Mouse (Mus musculus) lung, postnatal 36 days (tissue): Measurements from ENCODE around the gene Nsa2.
"Not testable (repeated sequence)": the region's sequence is repeated elsewhere in the genome, so short reads cannot be mapped to it uniquely, and the experiment has no call there.

Experiments used
- DNase-seq: peaks from one replicate; pipeline ENCODE4 v3.0.0; 2022; ENCODE audit warnings: mixed read lengths

Nsa2 gene

DNA sequence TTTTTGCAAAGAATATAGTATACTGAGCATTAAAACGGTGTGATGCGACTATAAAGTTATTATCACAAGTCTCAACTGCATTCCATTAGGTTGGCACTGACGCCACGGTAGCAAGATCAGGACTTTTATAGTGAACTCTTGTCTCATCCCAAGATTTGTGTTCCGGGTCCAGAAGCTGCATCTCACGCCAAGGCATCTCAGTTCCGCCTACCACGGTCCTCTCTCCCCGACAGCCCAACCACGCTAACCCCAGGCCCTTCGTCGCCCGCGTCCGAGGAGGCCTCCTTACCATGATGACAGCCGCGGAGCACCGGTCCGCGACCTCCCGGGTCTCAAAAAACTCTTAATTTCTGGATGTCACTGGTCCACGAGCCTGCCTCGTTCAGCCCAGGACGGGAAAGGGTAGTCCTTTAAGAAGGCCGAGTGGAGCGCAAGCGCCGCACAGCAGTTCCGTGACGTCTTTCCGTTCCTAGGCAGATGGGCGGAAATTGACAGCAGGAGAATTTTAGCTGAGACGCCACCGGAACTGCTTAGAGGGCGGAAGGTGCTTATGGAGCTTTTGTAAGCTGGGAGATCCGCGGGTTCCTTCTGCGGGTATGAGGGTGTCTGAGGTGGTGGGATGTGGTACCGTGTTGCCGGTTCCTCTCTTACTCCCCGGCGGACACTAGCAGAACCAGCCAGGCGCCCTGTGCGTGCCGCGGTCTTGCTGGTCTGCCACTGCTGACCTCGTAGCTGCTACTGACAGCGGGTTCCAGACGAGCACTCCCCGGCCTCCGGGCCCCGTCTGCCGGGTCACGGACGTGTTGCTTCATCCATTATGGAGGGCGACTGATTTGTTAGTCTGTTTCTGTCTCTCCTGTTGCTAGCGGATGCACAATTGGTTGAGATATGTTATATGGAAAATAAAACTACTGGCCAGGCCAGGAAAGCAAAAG is at the start of gene Nsa2, which contains the start of gene Gfm2:
Gene Nsa2 (minus strand): TSS at position 472 of the 935 bp plus-strand sequence.
Gene Gfm2 (plus strand): TSS at position 472 of the 935 bp plus-strand sequence.
- peak; percentile 94 for DNase-seq

DNA sequence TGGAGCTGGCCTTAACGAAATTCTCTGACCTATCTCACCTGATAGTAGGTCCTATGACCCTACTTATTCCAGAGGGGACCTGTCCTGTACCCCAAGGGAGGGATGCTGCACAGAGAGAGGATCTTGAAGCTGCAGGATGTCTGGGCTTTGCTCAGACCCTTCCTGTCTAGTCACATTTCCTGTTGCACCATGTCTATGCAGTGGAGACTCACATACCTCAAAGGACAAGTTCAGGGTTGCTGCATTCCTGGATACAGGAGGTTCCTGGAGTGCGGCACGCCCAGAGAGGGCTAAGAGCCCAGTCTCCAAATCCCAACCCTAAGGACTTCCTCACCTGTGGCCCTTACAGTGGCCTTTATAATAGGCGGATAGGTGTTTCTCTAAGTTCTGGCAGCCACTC is 48.6 kb upstream of the Nsa2 start:
- no peak for DNase-seq

DNA sequence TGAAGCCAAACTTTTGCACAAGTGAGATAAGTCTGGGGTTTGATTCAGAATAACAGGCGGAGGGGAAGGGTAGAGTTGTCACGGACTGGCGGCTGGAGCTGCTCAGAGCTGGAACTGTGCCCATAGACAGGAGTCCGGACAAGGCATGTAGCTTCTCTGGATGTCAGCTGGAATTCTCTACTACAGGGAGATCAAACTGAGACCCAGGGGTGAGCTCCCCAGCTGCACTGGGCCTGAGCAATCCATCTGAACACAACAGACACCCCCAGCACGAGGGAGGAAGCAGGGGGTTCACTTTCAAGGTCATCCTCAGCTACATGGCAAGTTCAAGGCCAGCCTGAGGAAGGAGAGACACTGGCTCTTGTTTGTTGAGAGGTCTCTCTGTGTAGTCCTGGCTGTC is 46.9 kb upstream of the Nsa2 start:
- no peak for DNase-seq

DNA sequence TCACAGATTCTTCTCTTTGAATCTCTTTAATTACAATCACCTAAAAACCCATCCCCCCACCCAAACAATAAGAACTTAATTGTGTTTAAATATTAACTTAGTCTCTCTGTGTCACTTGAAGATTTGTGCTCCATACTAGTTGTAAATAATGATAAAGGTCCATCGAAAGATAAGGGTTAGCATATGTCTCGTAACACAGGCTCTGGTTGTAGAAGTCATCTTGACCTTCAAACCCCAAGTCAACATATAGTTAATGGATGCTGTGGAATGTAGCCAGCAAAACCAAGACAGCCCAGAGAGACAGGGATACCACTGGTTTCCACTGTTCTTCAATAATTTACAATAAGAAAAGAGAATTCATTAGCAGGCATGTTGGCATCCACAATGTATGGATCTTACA is 46.4 kb upstream of the Nsa2 start:
- DNase-seq, result no peak

DNA sequence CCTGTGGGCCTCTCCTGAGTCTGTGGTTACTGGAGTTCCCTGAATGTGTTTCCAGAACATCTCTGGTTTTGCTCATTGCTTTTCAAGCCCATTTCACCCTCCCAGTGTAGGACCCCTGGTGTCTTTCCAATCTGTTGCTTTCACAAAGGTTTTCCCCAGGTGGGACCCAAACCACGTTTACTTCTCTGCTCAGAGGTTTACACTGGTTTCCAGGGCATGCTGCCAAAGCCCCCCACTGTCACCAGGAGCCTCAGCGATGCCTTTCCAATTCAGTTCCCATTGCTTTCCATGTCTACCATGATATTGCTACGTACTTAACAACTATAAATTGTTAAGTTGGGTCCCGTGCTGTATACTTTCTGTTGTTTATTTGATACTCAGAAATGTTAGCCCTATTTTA is 45.1 kb upstream of the Nsa2 start:
- no peak for DNase-seq

DNA sequence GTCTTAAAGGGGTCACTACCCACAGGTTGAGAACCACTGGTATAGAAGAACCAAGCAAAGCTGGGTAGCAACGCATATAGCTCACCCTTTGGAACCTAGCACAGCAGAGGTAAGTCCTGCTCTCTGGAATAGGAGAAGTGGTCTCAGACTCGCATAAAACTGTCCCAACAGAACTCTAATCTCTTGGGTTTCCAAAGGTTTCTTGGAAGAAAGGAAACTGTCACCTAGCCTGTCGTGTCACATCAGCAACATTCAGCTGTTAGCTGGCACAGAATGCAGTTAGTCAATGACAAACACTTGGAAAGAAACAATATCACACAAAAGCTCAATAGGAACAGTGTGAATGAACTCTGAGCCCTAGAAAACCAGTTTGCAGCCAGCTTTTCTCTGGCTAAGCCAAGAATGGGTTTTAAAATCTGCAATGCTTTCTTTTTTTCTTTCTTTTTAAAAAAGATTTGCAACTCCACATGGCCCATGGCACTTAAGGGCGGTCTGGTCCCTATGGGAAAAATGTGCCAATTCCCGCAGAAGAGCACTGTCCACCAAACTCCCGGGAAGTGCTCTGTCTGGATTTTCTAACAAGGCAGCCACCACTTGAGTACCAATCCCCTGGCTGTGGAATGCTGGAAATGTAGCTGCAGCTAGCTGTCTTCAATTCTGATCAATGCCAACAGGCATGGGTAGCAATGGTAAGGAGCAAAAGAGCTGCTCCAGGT is 42.5 kb upstream of the Nsa2 start:
- DNase-seq, result no peak

- no peak for DNase-seq
Measured at GRCm38 (mm10) chr13:97178943-97179342, 41.2 kb upstream of the Nsa2 start.

DNA sequence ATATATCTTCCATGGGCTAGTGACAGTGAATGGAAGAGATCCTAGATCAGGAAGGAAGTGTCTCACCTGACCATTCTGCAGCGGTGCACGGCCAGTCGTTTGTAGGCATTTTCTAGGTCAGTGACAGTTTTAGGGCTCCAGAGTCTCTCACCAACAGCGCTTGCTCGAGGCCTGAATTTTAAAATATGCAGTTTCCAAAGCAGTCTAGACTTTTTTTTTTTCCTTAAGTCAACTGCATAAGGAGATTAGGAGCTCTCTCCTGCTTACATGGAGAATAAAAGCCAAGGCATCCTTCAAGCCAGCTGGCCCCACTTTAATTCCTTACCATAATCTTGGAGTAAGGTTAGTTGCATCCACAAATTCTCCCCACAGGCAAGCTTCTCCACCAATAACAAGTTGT is 39.0 kb upstream of the Nsa2 start:
- no peak for DNase-seq

DNA sequence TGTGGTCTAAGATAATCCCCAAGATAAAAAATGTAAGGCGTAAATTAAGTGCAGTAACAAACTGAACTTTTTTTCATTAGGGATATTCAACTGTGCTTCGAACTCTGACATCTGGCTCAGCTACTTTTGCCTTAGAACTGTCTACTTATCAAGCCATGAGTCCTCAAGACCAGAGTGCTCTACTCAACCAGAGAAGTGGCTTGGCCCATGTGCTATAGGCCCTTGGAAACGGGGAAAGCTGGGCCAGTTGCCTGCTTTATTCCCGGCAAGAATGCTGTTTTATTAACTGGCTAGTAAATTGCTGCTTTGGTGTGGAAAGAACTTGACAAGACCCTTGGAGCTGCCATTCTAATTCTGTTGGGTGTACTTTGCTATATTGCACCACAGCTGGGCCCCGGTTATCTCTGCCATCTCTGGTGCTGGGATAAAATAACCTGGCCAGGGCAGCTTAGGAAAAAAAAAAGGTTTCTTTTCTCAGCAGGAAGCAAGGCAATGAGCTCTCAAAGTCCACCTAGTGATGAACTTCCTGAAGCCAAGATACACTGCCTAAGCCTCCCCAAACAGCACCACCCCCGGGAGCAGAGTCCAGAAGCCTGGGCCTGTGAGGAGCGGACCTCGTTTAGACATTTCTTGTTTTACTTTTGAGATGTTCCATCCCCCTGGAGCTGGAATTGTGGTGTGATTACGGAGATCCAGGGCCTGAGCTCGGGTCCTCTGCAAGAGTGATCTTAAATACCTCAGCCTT is 38.0 kb upstream of the Nsa2 start:
- DNase-seq, result peak; percentile 54

DNA sequence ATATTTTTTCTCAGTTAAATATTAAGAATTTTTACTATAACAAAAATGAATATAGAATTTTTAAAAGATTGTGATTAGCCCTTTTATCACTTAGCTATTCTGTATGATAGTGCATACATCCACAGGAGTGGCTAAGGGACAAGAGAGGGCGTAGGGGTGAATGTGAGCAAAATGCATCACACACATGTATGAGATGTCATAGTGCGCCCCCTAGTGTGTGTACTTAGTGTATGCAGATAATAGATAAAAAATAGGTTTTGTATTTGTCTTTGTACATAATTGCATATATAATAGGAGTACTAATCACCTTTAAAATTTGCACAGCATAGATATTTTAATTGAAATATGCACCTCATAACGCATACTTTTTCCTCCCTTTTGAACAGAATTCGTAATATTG is 8.1 kb upstream of the Nsa2 start:
- peak; percentile 63 for DNase-seq

GRCm38 (mm10) chr13:97142321-97142720 is 4.6 kb upstream of the Nsa2 start:
- no peak for DNase-seq

- not testable (repeated sequence) for DNase-seq
Measured at GRCm38 (mm10) chr13:97138404-97138931, 731 bp upstream of the Nsa2 start.

GRCm38 (mm10) chr13:97130413-97130812 is 7.3 kb downstream of the Nsa2 start:
- not testable (repeated sequence) for DNase-seq

DNA sequence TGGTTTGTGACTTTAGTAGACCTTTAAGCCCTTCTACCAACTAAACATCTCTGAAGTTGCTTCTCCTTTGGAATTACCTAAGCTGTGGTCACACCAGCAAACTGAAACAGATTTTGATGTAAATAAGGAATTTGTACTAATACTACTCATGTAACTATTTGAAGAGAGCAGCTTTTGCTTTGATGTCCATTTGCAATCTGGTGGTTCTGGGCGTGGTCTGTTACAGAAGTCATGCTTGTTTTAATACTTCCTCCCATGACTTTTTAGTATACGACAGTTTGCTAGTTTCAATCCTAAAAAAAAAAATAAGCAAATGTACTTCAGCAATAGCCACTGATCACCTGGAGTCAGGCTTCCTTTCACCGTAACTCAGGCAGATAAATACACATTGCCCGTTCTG is 8.1 kb downstream of the Nsa2 start:
- DNase-seq, result not testable (repeated sequence)

- DNase-seq, result no peak
Measured at GRCm38 (mm10) chr13:97121341-97121740, 16.4 kb downstream of the Nsa2 start.

DNA sequence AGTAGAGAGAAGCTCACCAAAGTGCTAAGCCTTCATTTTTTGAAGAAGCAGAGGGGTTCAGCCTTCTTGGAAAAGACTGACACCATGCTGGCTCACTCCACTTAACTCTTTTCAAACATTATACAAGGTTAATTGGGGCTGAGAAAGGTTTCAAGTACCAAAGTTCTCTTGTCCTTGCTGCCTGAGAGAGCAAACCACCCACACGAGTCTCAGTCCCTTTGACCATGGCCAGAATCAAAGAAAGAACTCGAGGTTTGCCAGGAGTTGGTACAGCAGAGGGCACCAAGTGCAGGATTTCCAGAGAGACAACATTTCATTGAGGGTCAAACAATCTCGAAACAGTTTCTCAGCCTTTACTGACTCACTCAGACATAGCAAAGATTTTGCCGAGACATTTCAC is 28.7 kb downstream of the Nsa2 start:
- DNase-seq, result no peak

GRCm38 (mm10) chr13:97107721-97108120 is 30.0 kb downstream of the Nsa2 start:
- not testable (repeated sequence) for DNase-seq

GRCm38 (mm10) chr13:97104996-97105395 is 32.7 kb downstream of the Nsa2 start:
- no peak for DNase-seq

- peak; percentile 51 for DNase-seq
Measured at GRCm38 (mm10) chr13:97099187-97099852, 38.4 kb downstream of the Nsa2 start, which contains the start of gene Gm6169. TSS of gene Gm6169 (minus strand) at chr13:97099237.

GRCm38 (mm10) chr13:97095726-97096125 is 42.0 kb downstream of the Nsa2 start:
- DNase-seq, result no peak

DNA sequence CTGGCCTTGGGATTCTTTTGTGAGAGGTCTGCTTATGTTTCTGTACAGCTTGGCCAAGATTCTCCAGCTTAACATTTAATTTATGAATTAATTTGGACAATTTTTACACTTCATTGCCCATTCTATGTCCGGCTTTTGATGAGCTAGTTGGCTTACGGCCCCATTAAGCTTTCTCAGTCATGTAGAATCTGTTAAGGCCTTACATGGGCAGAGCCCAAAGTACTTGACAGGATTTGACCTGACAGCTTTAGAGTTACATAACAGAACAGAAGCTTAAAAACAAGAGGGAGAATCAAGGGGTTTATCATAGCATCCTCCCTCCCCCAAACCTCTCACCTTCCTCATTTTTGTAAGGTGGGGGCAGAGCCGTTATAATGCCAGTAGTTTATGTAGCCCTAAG is 49.6 kb downstream of the Nsa2 start:
- no peak for DNase-seq

DNA sequence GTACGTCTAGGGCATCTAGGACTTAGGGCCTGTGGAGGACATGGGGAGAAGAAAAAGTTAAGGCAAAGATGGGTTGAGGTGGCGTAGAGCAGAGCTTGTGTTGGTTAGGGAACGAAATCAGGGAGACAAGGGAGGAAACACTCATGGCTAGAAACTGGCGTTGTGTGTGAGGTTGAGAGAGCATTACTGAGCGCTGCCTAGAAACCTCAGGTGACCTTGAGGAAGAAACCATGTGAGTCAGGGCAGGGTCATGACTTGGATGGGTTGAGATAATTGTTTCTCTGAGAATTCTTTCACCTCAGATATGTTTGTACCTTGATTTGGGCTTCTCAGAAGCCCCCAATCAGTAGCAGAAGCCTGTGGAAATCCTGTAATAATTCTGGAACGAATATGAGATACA is 50.3 kb downstream of the Nsa2 start:
- DNase-seq, result no peak
